Mouse (Mus musculus): ENCODE data around the gene Gm28230. TPM values are rescaled to one million over a fixed set of nuclear protein-coding genes. Genes with fewer than 3 reads are reported as not detected.

Gm28230 gene
- not detected in 2 replicates for total RNA-seq (2023)

DNA sequence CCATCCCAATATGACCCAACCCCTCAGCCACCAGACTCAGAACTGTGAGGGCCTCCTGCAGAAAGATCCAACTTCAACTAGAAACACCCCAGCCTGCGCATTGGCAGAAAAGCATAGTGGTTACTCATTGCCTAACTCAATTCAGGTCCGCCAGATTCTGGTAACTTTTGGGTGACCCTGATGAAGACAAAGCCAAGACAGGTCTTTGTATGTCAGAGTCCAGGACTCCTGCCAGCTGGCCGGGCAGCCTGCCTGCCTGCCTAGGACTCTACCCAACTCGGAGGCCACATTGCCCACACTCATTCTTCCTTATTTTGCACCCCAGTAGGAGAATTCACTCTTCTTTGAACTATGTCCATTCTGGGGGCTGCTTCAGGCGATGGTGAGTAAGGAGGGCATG, at the start of gene Gm28230:
Gm28230 (plus strand) TSS at position 178 of the 400 bp plus-strand sequence.

DNA sequence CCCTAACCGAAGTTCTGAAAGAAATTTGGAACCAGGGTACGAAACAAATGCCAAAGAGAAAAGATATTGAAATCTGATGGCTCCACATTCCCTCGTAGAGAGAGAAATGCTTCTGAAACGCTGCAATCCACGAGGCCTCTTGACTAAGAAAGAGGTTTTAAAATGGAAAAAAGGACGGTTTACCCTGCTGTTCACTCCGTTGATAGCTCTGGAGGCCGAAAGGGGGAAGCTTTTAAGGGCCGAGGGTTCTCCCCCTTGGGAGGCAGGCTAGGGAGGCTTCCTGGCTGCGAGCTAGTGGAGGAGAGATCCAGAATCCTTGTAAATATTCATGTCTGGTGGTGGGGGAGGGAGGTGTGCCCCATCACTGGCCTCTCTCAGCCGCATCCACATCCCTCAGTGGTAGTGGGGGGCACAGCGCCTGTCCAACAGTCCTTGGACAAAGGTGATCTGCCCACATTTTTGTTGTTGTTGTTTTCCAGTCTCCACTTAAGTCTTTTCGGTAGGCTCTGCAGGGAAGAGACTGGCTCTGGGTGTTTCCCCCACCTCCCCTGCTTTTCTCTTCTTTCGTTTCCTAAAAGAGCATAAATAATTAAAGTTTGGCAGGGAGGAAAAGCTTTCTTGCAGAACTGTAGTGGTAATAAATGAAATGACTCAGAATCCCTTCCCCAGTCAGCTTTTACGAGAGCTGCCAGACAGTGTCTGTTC, 47.5 kb upstream of the Gm28230 start, which contains the start of gene Hoxd11:
Hoxd11 (plus strand) TSS at position 667 of the 705 bp plus-strand sequence.

GRCm38 (mm10) chr2:74691022-74691951, 35.2 kb upstream of the Gm28230 start, which contains the start of gene Hoxd10:
TSS of gene Hoxd10 (plus strand) at chr2:74691924.

DNA sequence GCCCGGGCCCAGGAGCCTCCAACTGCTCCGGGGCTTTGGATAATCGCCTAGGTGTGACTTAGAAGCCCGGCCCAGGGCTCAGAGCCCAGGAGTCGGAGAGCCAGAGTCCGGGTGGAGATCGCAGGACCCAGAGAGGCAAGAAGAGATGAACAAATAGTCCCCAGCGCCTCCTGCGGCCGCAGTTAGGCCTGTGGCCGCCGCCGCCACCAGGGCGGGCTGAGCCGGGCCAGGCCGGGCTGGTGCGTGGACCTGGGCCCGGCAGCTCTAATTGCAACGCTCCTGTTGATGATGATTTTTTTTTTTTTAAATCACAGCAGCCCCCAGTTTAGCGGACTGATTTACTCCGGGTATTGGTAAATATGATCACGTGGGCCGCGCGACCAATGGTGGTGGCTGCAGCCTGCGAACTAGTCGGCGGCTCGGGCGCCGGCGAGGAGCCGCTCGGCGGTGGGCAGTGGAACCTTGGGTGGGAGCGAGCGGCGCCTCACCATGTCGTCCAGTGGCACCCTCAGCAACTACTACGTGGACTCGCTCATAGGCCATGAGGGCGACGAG, 28.9 kb upstream of the Gm28230 start, which contains the start of gene Hoxd9:
Hoxd9 (plus strand) TSS at position 161 of the 555 bp plus-strand sequence.

DNA sequence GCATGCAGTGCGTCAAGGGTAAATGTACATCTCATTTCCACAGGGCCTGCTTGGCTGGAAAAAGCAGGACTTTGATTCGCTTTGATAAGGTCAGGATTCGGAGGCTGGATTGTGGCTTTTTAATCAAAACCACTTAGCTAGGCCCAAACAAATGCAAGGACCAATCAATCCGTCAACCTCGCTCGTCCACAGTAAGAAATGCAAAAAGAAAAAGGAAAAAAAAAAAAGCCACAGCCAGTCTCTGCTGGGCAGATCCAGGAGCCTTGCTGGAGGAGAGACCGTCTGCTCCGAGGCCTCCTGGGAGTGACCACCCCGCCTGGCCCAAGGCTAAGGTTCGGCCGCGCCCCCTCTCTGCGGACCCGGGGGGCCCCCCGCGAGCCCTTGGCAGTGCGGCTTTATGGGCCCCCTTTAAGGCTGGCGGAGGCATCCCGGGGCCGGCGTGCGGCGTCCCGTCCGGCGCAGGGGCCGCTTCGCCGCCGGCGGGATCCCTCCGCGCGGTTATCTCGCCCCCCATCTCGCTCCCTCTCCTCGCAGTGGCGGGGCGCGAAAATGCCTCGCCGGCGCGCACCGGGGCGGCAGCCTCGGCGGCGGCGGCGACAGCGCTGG, 22.0 kb upstream of the Gm28230 start, which contains the start of gene Hoxd8:
Hoxd8 (plus strand) TSS at position 223 of the 606 bp plus-strand sequence.

DNA sequence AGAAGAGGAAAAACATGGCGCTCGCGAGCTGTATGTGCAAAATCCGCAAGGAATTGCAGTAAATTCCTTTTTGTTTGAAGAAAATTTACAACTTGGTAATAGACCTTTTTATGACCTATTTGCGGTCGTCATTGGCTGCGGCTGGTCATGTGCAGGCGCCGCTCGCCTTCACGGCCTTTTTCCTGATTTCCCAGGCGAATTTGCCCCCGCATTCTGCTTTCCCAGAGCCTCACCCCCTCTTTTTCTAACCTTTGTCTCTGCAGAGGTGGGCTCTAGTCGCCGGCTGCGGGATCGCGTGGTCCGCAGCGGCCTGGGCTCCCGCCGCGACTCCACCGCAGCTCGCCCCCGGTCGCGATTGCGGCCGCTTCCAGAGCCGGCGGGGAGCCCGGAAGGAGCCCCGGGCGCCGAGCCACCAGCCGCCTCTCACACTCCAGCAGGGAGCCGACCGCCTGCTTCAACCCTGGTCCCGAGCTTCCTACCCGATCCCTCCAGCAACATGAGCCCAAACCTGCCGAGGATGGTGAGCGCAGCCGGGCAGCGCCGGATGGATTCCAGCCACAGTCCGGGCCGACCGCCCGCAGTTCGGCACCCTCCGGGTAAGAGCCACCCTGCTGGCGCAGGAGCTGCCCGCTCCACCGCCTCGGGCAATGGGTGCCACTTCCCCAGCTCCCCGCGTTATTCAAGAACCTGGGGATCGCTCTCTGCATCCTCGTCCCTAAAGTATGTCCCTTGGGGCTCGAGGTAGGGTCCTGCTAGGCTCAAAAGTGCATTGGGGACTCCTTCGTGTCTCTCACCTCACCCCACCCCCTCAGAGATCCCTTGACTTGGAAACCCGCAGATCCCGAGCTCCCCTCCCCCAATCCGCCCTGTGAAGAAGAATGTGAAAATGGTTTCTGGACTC, 14.6 kb upstream of the Gm28230 start, which contains the start of the genes Hoxd3 and Hoxd4:
Hoxd3 (plus strand) TSS at position 207 of the 901 bp plus-strand sequence.
Hoxd4 (plus strand) TSS at position 209 of the 901 bp plus-strand sequence.

DNA sequence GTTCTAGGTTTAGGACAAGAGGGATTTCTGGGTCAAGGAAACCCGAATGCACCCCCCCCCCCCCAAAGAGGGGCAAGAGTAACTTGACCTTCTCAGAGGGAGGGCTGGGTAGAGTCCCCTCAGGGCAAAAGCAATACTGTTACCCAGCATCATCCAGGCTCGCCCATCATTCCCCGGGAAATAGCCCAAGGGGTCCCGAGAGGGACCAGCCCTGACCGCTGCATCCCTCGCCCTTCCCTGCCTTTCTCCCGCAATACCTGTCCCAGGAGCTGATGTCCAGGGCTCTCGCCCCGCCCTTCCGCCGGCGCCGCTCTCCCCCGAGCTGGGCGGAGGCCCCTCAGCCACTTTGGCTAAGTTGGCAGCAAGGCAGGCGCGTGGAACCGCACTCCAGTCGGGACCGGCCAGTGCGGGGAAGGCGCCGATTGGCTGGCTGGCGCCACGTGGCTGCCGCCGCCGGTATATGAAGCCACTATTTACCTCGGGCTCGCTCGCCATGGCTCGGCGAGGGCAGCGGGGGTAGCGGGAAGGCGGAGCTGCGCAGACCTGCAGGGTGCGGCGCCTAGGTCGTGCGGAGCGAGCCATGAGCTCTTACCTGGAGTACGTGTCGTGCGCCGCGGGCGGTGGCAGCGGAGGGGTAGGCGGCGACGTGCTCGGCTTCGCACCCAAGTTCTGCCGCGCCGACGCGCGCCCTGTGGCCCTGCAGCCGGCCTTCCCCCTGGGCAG, 36.2 kb downstream of the Gm28230 start, which contains the start of gene Hoxd1:
Hoxd1 (plus strand) TSS at position 459 of the 723 bp plus-strand sequence.

Other genes with a start within 250 kb of the Gm28230 start
- gene Lnpk, start 147.3 kb upstream of the Gm28230 start, total RNA-seq (2023): 46.7 and 68.0 TPM in 2 replicates
- not detected in 2 replicates for gene Evx2, start 67.2 kb upstream of the Gm28230 start, total RNA-seq (2023)
- not detected in 2 replicates for gene Hoxd13, start 58.4 kb upstream of the Gm28230 start, total RNA-seq (2023)
- gene Hoxd12, start 51.7 kb upstream of the Gm28230 start, total RNA-seq (2023): not detected in 2 replicates
- not detected in 2 replicates for gene Hoxd11, start 47.2 kb upstream of the Gm28230 start, total RNA-seq (2023)
- gene Hoxd10, start 34.8 kb upstream of the Gm28230 start, total RNA-seq (2023): not detected in 2 replicates
- not detected in 2 replicates for gene Hoxd9, start 29.0 kb upstream of the Gm28230 start, total RNA-seq (2023)
- gene Hoxd8, start 22.1 kb upstream of the Gm28230 start, total RNA-seq (2023): not detected in 2 replicates
- not detected in 2 replicates for gene Hoxd3, start 14.8 kb upstream of the Gm28230 start, total RNA-seq (2023)
- gene Hoxd4, start 14.8 kb upstream of the Gm28230 start, total RNA-seq (2023): not detected in 2 replicates
- gene Hoxd1, start 36.3 kb downstream of the Gm28230 start, total RNA-seq (2023): not detected in 2 replicates
- gene Mtx2, start 99.1 kb downstream of the Gm28230 start, total RNA-seq (2023): 8.9 and 13.5 TPM in 2 replicates

Measured in neutrophil, adult 65 days (primary cell).